Mouse (Mus musculus): ENCODE data around the gene Gcdh. TPM values are rescaled to one million over a fixed set of nuclear protein-coding genes. Genes with fewer than 3 reads are reported as not detected.

Gene Gcdh
- 33.1 TPM for polyA plus RNA-seq (2014; fragmentation: Illumina TruSeq; extraction: RNeasy Lipid Tissue Mini Kit (QIAGEN cat#74804); ENCODE audit: low replicate concordance)

GRCm38 (mm10) chr8:84893709-84894134, at the start of gene Gcdh:
Gene Gcdh (minus strand): TSS chr8:84893921.

GRCm38 (mm10) chr8:84936962-84937546, 43.3 kb upstream of the Gcdh start, which contains the start of gene Mast1:
Gene Mast1 (minus strand): TSS chr8:84937359.

GRCm38 (mm10) chr8:84908421-84909161, 14.9 kb upstream of the Gcdh start, which contains the start of gene Dnase2a:
Gene Dnase2a (plus strand): TSS chr8:84908560.

GRCm38 (mm10) chr8:84901752-84902151, 8.0 kb upstream of the Gcdh start, which contains the start of gene Klf1:
Gene Klf1 (plus strand): TSS chr8:84901928.

GRCm38 (mm10) chr8:84871376-84872308, 22.1 kb downstream of the Gcdh start, which contains the start of gene Syce2:
Gene Syce2 (plus strand): TSS chr8:84872111.

GRCm38 (mm10) chr8:84856864-84857441, 36.8 kb downstream of the Gcdh start, which contains the start of gene Farsa:
Gene Farsa (plus strand): TSS chr8:84856989.

GRCm38 (mm10) chr8:84846722-84847572, 46.8 kb downstream of the Gcdh start, which contains the start of gene Calr:
Gene Calr (minus strand): TSS chr8:84846934.

GRCm38 (mm10) chr8:84840248-84840999, 53.3 kb downstream of the Gcdh start, which contains the start of gene Rad23a:
Gene Rad23a (minus strand): TSS chr8:84840665.

Other genes with a start within 250 kb of the Gcdh start
- 3.3 TPM for gene Ier2, start 231.1 kb downstream of the Gcdh start, polyA plus RNA-seq (2014; fragmentation: Illumina TruSeq; extraction: RNeasy Lipid Tissue Mini Kit (QIAGEN cat#74804); ENCODE audit: low replicate concordance)
- gene Trmt1, start 207.6 kb downstream of the Gcdh start, polyA plus RNA-seq (2014; fragmentation: Illumina TruSeq; extraction: RNeasy Lipid Tissue Mini Kit (QIAGEN cat#74804); ENCODE audit: low replicate concordance), result 4.4 TPM
- gene Nacc1, start 206.1 kb downstream of the Gcdh start, polyA plus RNA-seq (2014; fragmentation: Illumina TruSeq; extraction: RNeasy Lipid Tissue Mini Kit (QIAGEN cat#74804); ENCODE audit: low replicate concordance), result 0.56 TPM
- gene Lyl1, start 192.5 kb downstream of the Gcdh start, polyA plus RNA-seq (2014; fragmentation: Illumina TruSeq; extraction: RNeasy Lipid Tissue Mini Kit (QIAGEN cat#74804); ENCODE audit: low replicate concordance), result not detected
- gene G430095P16Rik, start 170.9 kb downstream of the Gcdh start, polyA plus RNA-seq (2014; fragmentation: Illumina TruSeq; extraction: RNeasy Lipid Tissue Mini Kit (QIAGEN cat#74804); ENCODE audit: low replicate concordance), result not detected
- 6.2 TPM for gene Nfix, start 93.6 kb downstream of the Gcdh start, polyA plus RNA-seq (2014; fragmentation: Illumina TruSeq; extraction: RNeasy Lipid Tissue Mini Kit (QIAGEN cat#74804); ENCODE audit: low replicate concordance)
- gene Dand5, start 71.1 kb downstream of the Gcdh start, polyA plus RNA-seq (2014; fragmentation: Illumina TruSeq; extraction: RNeasy Lipid Tissue Mini Kit (QIAGEN cat#74804); ENCODE audit: low replicate concordance), result 0.89 TPM
- gene Gadd45gip1, start 62.4 kb downstream of the Gcdh start, polyA plus RNA-seq (2014; fragmentation: Illumina TruSeq; extraction: RNeasy Lipid Tissue Mini Kit (QIAGEN cat#74804); ENCODE audit: low replicate concordance), result not detected
- gene Rad23a, start 53.3 kb downstream of the Gcdh start, polyA plus RNA-seq (2014; fragmentation: Illumina TruSeq; extraction: RNeasy Lipid Tissue Mini Kit (QIAGEN cat#74804); ENCODE audit: low replicate concordance), result 1.3 TPM
- gene Calr, start 47.0 kb downstream of the Gcdh start, polyA plus RNA-seq (2014; fragmentation: Illumina TruSeq; extraction: RNeasy Lipid Tissue Mini Kit (QIAGEN cat#74804); ENCODE audit: low replicate concordance), result 432 TPM
- 1.9 TPM for gene Farsa, start 36.9 kb downstream of the Gcdh start, polyA plus RNA-seq (2014; fragmentation: Illumina TruSeq; extraction: RNeasy Lipid Tissue Mini Kit (QIAGEN cat#74804); ENCODE audit: low replicate concordance)
- 10.3 TPM for gene Syce2, start 21.8 kb downstream of the Gcdh start, polyA plus RNA-seq (2014; fragmentation: Illumina TruSeq; extraction: RNeasy Lipid Tissue Mini Kit (QIAGEN cat#74804); ENCODE audit: low replicate concordance)
- not detected for gene Klf1, start 8.0 kb upstream of the Gcdh start, polyA plus RNA-seq (2014; fragmentation: Illumina TruSeq; extraction: RNeasy Lipid Tissue Mini Kit (QIAGEN cat#74804); ENCODE audit: low replicate concordance)
- 3.7 TPM for gene Dnase2a, start 14.6 kb upstream of the Gcdh start, polyA plus RNA-seq (2014; fragmentation: Illumina TruSeq; extraction: RNeasy Lipid Tissue Mini Kit (QIAGEN cat#74804); ENCODE audit: low replicate concordance)
- not detected for gene Mast1, start 43.4 kb upstream of the Gcdh start, polyA plus RNA-seq (2014; fragmentation: Illumina TruSeq; extraction: RNeasy Lipid Tissue Mini Kit (QIAGEN cat#74804); ENCODE audit: low replicate concordance)
- gene Rtbdn, start 53.1 kb upstream of the Gcdh start, polyA plus RNA-seq (2014; fragmentation: Illumina TruSeq; extraction: RNeasy Lipid Tissue Mini Kit (QIAGEN cat#74804); ENCODE audit: low replicate concordance), result not detected
- gene Gm49661, start 75.5 kb upstream of the Gcdh start, polyA plus RNA-seq (2014; fragmentation: Illumina TruSeq; extraction: RNeasy Lipid Tissue Mini Kit (QIAGEN cat#74804); ENCODE audit: low replicate concordance), result not detected
- gene Prdx2, start 75.7 kb upstream of the Gcdh start, polyA plus RNA-seq (2014; fragmentation: Illumina TruSeq; extraction: RNeasy Lipid Tissue Mini Kit (QIAGEN cat#74804); ENCODE audit: low replicate concordance), result 14.6 TPM
- gene Rnaseh2a, start 75.8 kb upstream of the Gcdh start, polyA plus RNA-seq (2014; fragmentation: Illumina TruSeq; extraction: RNeasy Lipid Tissue Mini Kit (QIAGEN cat#74804); ENCODE audit: low replicate concordance), result 1.1 TPM
- 1.7 TPM for gene Junb, start 84.8 kb upstream of the Gcdh start, polyA plus RNA-seq (2014; fragmentation: Illumina TruSeq; extraction: RNeasy Lipid Tissue Mini Kit (QIAGEN cat#74804); ENCODE audit: low replicate concordance)
- gene Hook2, start 96.7 kb upstream of the Gcdh start, polyA plus RNA-seq (2014; fragmentation: Illumina TruSeq; extraction: RNeasy Lipid Tissue Mini Kit (QIAGEN cat#74804); ENCODE audit: low replicate concordance), result 34.3 TPM
- gene Best2, start 120.6 kb upstream of the Gcdh start, polyA plus RNA-seq (2014; fragmentation: Illumina TruSeq; extraction: RNeasy Lipid Tissue Mini Kit (QIAGEN cat#74804); ENCODE audit: low replicate concordance), result not detected
- 3.8 TPM for gene Asna1, start 131.4 kb upstream of the Gcdh start, polyA plus RNA-seq (2014; fragmentation: Illumina TruSeq; extraction: RNeasy Lipid Tissue Mini Kit (QIAGEN cat#74804); ENCODE audit: low replicate concordance)
- gene Trir, start 132.9 kb upstream of the Gcdh start, polyA plus RNA-seq (2014; fragmentation: Illumina TruSeq; extraction: RNeasy Lipid Tissue Mini Kit (QIAGEN cat#74804); ENCODE audit: low replicate concordance), result 5.6 TPM
- gene Tnpo2, start 143.0 kb upstream of the Gcdh start, polyA plus RNA-seq (2014; fragmentation: Illumina TruSeq; extraction: RNeasy Lipid Tissue Mini Kit (QIAGEN cat#74804); ENCODE audit: low replicate concordance), result 3.5 TPM
- 1.4 TPM for gene Fbxw9, start 166.1 kb upstream of the Gcdh start, polyA plus RNA-seq (2014; fragmentation: Illumina TruSeq; extraction: RNeasy Lipid Tissue Mini Kit (QIAGEN cat#74804); ENCODE audit: low replicate concordance)
- not detected for gene Gm5741, start 174.1 kb upstream of the Gcdh start, polyA plus RNA-seq (2014; fragmentation: Illumina TruSeq; extraction: RNeasy Lipid Tissue Mini Kit (QIAGEN cat#74804); ENCODE audit: low replicate concordance)
- gene Dhps, start 177.8 kb upstream of the Gcdh start, polyA plus RNA-seq (2014; fragmentation: Illumina TruSeq; extraction: RNeasy Lipid Tissue Mini Kit (QIAGEN cat#74804); ENCODE audit: low replicate concordance), result 17.0 TPM
- gene Wdr83os, start 186.8 kb upstream of the Gcdh start, polyA plus RNA-seq (2014; fragmentation: Illumina TruSeq; extraction: RNeasy Lipid Tissue Mini Kit (QIAGEN cat#74804); ENCODE audit: low replicate concordance), result 3.7 TPM
- 2.0 TPM for gene Wdr83, start 187.4 kb upstream of the Gcdh start, polyA plus RNA-seq (2014; fragmentation: Illumina TruSeq; extraction: RNeasy Lipid Tissue Mini Kit (QIAGEN cat#74804); ENCODE audit: low replicate concordance)
- gene Man2b1, start 189.3 kb upstream of the Gcdh start, polyA plus RNA-seq (2014; fragmentation: Illumina TruSeq; extraction: RNeasy Lipid Tissue Mini Kit (QIAGEN cat#74804); ENCODE audit: low replicate concordance), result 3.0 TPM
- gene Zfp791, start 229.2 kb upstream of the Gcdh start, polyA plus RNA-seq (2014; fragmentation: Illumina TruSeq; extraction: RNeasy Lipid Tissue Mini Kit (QIAGEN cat#74804); ENCODE audit: low replicate concordance), result 3.0 TPM

Data from small intestine, adult 10 weeks (tissue).